Mouse (Mus musculus): ENCODE results near the gene Myadml2.
A peak's percentile ranks its signal among the peaks of the same experiment; 100 is the strongest.

The Myadml2 gene

DNA sequence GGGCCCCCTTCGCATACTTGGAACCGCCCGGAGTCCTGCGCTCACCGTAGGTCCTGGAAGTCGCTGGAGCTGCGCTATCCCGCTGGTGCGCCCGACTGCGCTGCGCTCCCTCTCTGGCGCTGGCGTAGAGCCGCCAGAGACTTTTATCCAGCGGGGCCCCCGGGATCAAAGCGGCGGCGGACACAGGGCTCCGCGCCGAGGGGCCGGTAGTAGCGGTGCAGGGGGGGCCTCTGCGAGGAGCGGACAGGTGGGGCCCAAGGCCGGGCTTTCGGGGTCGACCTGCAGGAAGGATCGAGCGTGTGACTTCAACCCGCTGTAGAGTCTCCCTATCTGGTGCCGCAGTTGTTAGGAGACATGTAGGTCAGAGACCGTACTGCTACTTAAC is 13.1 kb upstream of the Myadml2 start, which contains the start of gene Notum:
Notum (minus strand) TSS at position 100 of the 385 bp plus-strand sequence.
- no peak for DNase-seq (ENCODE audit: low spot score in 2 of 2)

DNA sequence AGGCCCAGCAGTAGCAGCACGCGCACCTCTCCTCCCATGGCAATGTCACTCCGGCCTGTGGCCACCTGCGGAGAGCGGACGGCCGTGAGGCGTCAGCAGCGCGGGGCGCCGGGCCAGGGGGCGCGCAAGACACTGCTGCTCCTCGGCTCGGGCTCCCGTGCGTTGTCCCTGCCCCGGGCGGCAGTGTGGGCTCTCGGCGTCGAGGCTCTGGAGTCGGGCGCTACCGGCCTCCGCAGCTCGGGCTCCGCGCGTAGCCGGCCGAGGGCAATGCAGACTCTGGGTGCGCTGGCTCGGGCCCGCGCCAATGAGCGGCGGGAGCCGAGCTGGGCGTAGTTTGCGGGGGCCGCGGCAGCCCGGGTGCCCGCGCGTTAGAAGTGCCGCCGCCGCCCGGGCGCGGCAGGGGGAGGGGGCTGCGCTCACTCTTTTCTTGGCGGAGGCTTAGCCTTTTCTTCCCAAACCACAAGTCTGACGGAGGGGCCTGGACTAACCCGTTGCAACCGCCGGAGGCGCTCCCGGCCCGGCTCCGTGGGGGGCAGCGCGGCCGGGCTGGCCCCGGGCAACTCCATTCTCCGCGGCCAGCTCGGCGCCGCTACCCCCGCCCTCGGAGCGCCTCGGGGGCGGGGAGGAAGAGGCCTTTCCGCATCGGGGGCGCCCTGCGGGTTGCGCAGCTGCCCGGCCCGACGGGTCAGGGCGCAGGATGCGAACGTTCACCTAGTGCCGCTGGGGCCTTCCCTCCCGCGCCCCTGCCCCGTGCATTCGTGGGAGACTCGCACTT is 12.5 kb upstream of the Myadml2 start:
- DNase-seq (ENCODE audit: low spot score in 2 of 2): no peak

DNA sequence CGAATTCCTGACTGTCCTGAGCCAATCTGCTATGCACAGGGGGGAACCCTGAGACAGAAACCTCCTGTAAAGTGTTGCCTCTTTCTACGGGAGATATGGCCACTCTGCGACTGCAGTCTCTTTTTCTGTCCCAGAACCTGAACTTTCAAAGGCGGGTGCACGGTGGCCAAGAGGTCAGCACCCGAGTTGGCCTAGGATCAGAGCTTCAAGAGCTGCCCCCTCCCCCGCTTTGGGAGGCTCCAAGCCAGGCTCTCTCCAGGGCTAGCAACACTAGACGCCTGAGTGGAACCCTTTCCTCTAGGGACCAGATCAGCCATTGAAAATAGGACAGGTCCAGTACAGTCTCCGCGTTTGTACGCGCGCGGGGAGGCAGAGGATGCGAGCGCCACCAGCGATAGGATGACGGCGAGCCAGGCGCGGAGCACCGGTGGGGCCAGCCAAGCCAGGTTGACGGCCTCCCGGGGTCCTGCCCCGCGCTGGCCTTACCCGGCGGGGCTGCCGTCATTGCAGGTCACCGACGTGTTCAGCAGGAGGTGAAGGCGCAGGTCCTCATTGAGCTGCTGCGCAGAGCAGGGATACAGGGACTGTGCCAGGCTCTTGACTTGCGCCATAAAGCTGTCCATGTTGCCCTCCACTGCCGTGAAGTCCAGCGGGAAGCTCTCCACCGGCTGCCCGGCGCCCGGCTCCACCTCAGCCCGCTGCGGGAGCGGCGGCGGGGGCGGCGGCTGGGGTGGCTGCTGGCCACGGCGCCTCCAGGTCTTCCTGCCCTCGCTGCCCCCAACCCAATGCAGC is 11.7 kb upstream of the Myadml2 start:
- DNase-seq (ENCODE audit: low spot score in 2 of 2): no peak

DNA sequence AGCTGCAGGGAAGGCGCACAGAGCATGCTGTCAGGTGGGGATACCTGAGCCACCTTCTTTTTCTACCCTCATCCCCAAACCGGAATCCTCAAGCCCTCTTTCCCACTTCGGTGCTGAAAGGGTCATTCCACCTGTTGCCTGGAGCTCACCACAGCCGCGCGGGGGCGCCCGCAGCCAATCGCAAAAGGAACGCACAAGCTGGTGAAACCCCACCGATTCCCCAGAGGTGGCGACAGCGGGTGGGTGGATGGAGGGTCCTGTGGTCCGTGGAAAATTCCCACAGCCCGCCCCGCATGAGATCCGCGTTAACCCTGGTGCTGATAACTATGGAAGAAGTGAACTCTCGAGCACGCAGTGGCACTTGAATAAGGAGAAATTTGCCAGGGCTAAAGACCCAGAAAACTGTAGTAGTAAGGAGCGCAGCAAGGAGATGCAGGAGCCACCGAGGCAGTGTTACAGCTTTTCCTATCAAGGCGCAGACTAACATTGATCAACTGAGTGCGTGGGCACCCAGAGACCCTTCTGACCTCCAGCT is 11.0 kb upstream of the Myadml2 start:
- DNase-seq (ENCODE audit: low spot score in 2 of 2): peak; percentile 80 to 86

DNA sequence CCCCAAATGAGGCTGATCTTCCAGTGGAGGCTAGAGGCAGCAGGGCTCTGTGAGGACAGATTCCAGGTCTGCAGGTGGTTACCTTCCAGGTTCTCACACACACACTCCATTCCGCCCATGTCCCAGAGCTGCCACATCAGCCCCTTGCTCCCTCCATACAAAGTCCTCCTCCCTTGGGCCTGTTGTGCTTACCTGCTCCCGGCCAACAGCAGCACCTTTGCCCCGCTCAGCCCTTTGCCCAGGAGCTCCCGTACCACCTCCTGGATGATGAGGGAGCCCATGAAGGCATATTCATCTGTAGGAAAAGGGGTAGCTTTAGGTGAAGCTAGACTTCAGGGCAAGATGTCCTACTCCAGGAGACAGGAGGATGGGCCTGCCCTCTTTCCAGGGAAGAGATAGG is 9.3 kb upstream of the Myadml2 start:
- DNase-seq (ENCODE audit: low spot score in 2 of 2): no peak

DNA sequence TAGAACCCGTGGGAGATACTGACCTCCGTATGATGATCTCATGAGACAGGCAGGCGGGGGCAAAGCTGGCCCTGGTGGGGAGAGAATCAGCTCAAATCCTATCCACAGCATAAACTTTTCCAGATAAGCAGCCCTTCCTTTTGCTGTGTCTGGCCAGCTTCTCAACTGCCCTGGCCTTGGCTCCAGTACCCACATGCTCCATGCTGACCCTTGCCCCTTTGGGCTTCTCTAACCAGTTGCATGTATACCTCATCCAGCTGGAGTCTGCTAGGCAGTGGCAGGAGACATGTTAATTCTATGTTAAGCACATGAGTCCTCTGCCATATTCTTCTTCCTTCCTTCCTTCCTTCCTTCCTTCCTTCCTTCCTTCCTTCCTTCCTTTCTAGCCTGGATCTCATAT is 6.8 kb upstream of the Myadml2 start:
- no peak for DNase-seq (ENCODE audit: low spot score in 2 of 2)

DNA sequence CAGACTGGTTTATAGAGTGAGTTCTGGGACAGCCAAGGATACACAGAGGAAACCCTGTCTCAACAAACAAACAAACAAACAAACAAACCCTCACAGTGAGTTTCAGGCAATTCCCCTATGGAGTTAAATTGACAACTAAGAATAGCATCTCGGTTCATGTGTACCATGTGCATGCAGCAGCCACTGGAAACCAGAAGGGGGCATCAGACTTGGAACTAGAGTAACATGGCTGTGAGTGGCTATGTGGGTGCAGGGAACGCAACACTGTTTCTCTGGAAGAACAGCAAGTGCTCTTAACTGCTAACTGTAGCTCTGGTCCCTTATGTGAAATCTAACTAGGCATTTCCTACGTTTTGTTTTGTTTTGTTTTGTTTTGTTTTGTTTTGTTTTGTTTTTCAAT is 3.9 kb upstream of the Myadml2 start:
- no peak for DNase-seq (ENCODE audit: low spot score in 2 of 2)

DNA sequence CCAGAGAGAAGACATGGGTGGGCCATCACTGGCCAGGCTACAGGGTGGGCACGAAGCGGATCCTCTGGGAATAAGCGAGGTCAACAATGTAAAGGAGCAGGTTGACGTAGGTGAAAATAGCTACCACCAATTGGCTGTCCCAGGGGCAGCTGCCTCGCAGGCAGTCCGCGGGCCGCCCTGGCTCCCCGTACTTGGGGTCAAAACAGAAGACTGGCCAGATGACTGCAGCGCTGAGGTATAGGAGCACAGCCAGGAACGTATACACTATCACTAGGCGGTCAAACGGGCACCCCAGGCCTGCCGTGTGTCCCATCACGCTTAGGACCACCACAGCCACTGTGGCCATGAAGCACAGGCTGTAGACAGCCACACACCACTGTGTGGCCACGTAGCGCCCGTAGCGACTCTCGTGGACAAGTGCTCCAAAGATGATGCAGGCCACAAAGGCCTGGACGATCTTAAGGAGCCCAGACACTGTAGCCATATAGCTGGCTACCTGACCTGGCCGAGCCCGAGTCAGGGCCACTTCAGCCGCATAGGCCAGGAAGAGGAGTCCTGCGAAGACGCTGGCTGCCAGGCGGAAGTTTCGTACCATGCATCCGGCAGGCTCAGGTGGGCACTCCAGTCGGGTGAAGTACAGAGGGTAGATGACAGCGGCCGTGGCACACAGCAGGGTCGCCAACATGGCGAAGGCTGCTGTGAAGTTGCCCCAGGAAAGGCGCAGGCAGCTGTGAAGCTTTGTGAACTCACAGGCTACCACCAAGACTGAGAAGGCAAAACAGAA is 719 bp downstream of the Myadml2 start:
- DNase-seq (ENCODE audit: low spot score in 2 of 2): no peak

DNA sequence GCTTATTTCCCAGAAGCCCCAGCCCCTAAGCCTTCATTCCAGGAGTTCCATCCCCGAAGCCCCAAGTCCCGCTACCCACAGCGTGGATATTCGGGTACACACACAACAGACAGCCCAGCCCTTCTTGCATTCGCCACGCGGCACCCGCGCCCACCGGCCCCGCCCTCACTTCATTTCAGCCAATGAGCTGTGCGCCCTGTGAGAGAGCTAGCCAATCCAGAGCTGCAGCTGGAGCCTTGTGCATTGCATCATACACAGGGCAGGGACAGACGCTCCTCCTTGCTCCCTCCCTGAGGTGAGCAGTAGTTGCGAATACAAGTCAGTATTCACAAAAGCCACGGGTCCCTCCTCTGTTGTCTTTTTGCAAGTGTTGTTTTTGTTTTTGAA is 4.4 kb downstream of the Myadml2 start, which contains the start of gene Pycr1:
Pycr1 (minus strand) TSS at position 169 of the 387 bp plus-strand sequence.
- DNase-seq (ENCODE audit: low spot score in 2 of 2): peak; percentile 96

DNA sequence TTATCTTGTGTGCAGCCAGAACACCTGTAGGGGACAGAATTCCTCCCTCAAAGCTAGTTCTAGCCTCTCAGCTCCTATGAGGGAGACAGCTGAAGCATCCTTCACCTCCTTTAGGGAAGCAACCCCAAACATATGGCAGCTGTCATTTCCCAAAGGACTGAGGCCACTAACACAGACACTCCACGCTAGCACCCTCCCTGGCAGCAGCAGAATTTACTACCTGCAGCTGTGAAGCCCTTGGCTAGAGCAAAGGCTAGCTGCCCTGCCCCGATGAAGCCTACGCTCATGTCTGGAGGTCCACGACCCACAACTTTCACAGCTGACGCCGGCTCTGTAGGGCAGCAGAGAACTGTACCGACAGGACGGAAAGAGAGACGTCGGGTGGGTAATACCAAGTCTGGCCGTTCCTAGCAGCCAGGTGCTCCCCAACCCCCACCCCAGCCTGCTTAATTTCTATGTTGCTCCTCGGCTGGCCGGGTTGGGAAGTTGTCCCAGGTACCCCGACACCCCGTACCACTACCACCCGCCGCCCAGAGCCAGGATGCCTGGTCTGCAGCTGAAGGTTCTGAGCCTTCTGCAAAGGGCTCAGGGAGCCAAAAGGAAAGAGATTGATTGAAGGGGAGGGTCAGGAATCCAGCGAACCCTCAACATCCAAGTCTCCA is 4.9 kb downstream of the Myadml2 start:
- no peak for DNase-seq (ENCODE audit: low spot score in 2 of 2)

DNA sequence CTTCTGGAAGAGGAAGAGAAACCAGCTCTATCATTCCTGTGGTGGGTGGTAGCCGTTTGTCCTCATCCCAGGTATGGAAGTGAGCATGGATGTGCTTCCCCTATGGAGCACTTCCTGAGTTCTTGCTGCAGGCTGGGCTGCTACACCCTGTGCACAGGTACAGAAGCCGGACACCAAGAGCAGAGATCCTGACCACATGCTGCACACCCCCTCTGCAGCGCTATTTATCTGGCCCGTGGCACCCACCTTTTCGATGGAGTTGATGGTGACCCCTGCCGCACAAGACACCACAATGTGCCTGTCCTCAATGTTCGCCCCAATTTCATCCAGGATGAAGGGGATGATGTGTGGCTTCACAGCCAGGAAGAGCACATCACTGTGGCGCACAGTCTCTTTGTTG is 6.1 kb downstream of the Myadml2 start:
- DNase-seq (ENCODE audit: low spot score in 2 of 2): no peak

DNA sequence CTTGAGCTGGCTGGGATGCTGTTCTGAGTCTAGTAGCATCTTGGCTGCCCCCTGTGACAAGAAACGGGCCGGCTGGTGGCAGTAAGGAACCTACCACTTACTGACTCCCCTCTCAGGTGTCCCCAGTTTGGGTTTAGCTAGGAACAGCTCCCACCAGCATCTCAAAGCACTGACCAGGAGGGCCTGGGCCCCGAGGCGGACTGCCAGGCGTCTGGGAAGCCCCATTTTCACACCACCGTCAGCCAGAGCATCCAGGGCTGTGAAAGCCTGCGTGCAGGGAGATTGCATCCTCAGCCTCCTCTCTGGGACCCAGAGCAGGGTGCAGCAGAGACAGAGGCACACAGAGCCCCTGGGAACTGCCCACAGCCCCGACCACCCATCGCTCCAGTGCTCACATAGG is 6.7 kb downstream of the Myadml2 start:
- DNase-seq (ENCODE audit: low spot score in 2 of 2): no peak

DNA sequence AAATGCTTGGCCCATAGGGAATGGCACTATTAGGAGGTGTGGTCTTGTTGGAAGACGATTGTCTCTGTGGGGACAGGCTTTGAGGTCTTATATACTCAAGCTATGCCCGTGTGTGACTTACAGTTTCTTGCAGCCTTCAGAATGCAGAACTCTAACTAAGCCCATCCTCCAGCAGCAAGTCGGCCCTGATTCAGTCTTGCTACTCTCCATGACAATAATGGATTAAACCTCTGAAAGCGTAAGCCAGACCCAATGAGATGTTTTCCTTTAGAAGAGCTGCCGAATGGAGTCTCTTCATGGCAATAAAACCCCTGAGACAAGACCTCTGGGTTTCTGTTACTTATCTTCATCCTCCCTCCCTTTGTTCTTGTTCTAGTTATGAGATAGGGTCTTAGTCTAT is 13.1 kb downstream of the Myadml2 start:
- no peak for DNase-seq (ENCODE audit: low spot score in 2 of 2)

DNA sequence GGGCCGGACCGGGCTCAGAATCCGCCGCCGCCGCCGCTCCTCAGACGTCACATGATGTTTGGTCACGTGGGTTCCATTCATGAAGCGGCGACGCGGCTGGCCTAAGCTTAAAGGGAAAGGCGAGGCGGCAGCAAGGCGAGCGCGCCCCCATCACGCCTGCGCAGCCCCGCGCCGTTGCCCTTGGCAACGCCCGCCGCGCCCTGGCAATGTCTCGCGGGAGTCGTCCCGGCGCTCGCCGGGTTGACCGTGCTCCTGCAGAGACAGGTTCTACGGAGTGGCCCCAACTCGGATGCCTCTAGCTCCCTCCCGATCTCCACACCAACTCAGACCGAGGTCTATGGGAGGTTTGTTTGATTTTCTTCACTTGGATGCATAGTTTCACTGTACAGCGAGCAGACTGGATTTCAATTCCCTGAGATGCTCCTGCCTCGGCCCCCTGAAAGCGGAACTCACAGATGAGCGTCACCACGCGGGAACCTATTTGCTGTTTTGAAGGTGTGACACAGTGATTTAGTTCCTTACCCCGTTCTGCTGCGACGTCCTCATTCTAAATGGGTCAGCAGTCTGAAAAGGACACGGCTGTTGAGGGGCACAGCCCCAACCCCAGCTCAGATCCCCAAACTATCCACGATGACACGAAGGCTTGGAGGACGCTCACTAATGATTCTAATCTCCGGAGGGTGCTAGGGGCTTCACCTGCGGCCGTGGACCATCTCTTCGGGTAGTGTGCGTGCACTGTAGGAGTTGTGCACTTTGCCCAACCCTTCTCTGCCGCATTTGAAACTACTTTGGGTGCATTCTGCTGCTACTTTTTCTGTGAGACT is 14.2 kb downstream of the Myadml2 start, which contains the start of gene Mafg:
Mafg (minus strand) TSS at position 81 of the 824 bp plus-strand sequence.
- peak; percentile 97 for DNase-seq (ENCODE audit: low spot score in 2 of 2)

DNA sequence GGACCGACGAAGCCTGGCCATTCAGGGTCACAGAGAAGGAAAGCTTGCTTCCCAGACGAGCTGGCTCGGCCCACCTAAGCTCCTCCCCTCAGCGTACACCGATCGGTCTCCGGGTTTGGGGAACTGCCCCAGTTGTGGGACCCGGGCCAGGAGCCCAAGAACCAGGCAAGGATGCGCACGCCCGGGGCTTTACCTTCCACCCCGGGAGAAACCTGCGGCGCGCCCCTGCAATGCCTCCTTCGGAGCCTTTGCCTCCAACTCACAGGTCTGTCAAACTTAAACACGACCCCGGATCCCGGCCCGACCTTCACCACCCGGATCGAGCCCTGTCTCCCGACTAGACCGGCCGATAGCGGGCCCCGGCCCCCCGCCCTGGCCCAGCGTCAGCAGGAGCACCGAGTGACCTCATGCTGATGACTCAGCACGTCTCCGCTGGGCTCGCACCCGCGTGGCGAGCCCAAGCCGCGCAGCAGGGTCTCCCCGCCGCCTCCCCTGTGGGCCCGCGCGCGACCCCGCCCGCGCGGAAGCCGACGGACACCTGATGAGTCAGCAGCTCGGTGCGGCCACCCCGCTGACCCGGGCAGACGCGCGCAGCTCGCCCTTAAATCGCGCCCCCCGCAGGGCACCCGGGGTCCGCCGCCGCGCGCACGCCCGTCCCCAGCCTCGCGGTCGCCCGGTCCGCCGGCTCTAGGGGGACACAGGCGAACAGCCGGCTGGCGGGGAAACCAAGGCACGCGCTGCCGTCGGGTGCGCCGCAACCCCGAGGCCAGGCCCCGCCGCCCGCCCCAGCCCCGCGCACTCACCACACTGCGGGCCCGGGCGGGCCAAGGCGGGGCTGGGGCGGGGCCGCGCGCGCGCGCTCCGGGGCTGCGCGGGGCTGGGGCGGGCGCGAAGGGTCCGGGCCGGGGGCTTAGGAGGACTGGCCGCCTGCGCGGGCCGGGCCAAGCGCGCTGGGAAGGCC is 15.1 kb downstream of the Myadml2 start:
- DNase-seq (ENCODE audit: low spot score in 2 of 2): peak; percentile 78 to 82

DNA sequence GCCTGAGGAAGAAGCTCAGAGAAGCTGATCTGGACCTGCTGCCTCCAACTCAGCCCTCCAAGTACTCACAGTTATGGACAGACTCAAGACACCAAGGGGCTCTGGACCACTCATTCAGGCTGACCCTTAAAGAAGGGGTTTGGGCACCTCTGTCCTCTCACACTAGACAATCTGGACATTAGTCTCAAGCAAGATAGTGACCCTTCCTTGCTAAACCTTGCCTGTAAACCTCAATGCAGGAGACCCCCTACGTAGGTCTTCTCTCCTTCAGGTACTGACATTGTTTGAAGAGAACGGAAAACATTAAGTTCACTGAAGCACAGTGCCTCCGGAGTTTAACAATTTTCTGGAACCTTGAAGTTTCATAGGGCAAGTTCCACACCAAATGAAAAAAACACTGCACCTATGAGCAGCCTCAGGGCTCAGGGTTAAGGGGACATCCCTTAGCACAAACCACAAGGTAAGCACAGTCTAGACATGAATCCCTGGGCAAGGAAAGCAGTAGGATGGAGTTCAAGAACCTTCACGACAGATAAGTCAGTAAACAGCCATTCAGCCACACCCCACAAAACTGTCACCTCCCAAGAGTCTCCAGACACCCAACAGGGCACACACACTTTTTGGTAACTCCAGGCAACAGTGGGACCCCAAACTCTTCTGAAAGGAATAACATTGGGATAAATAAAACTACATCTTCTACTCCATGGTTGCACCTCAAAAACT is 16.1 kb downstream of the Myadml2 start:
- no peak for DNase-seq (ENCODE audit: low spot score in 2 of 2)

DNA sequence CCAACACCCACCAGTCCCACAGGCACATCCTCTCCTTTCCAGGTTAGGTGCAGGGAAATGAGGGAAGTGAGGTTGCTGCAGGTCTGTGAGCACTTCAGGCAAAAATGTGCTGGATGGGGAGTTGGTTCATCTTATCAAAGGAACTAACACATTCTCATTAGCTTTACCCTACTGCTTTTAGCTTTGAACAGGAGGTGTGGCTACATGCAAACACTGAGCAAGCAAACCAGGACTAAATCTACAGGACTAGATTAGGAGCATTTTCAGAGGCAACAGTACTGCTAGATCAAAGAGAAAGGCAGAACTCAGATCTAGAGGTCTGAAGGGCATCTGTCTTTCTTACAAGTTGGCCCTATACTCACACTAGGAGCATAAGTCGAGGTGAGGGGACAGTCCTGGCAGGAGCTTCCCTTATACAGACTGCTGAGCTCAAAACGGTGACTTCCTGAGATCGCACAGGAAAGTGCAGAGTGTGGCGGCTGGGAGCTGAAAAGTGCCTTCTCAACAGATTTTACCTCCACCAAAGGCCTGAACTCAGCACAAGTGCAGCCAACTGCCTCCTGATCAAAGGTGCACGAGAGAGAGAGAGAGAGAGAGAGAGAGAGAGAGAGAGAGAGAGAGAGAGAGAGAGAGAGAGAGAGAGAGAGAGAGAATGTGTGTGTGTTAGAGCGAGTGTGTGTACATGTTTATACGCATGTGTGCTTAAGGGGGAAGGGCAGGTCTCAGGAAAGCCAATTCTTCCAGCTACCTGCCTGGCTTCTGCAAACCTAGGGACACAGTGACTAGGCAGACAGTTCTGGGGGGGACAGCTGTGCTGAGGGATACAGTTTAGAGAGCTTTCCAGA is 16.9 kb downstream of the Myadml2 start:
- peak in 1 of 2 experiments; percentile 26 for DNase-seq (ENCODE audit: low spot score in 2 of 2)
